Mouse (Mus musculus) kidney, adult 18-20 months (tissue): ENCODE results near the gene Cdk14.
A peak's percentile ranks its signal among the peaks of the same experiment; 100 is the strongest.

Experiments
- DNase-seq: peaks from one replicate; pipeline ENCODE4 v3.0.0; 2021

The Cdk14 gene

GRCm38 (mm10) chr5:5313195-5313760 is 106.8 kb downstream of the Cdk14 start:
- DNase-seq = no peak

- no peak for DNase-seq
Measured at GRCm38 (mm10) chr5:5305286-5305685, 114.8 kb downstream of the Cdk14 start.

GRCm38 (mm10) chr5:5303102-5303670 is 116.9 kb downstream of the Cdk14 start:
- DNase-seq = no peak

- DNase-seq = no peak
Measured at GRCm38 (mm10) chr5:5301571-5302079, 118.5 kb downstream of the Cdk14 start.

GRCm38 (mm10) chr5:5300998-5301397 is 119.1 kb downstream of the Cdk14 start:
- DNase-seq = no peak

GRCm38 (mm10) chr5:5300290-5300689 is 119.8 kb downstream of the Cdk14 start:
- DNase-seq = no peak

GRCm38 (mm10) chr5:5297222-5297621 is 122.9 kb downstream of the Cdk14 start:
- no peak for DNase-seq

GRCm38 (mm10) chr5:5296773-5297172 is 123.3 kb downstream of the Cdk14 start:
- DNase-seq = no peak

- no peak for DNase-seq
Measured at GRCm38 (mm10) chr5:5292830-5293542, 127.1 kb downstream of the Cdk14 start.

GRCm38 (mm10) chr5:5291321-5291991 is 128.7 kb downstream of the Cdk14 start:
- no peak for DNase-seq

GRCm38 (mm10) chr5:5290714-5291113 is 129.4 kb downstream of the Cdk14 start:
- no peak for DNase-seq

- no peak for DNase-seq
Measured at GRCm38 (mm10) chr5:5285876-5286275, 134.2 kb downstream of the Cdk14 start.

GRCm38 (mm10) chr5:5284531-5284930 is 135.6 kb downstream of the Cdk14 start:
- no peak for DNase-seq

GRCm38 (mm10) chr5:5283756-5284430 is 136.2 kb downstream of the Cdk14 start:
- no peak for DNase-seq

- no peak for DNase-seq
Measured at GRCm38 (mm10) chr5:5282425-5282824, 137.7 kb downstream of the Cdk14 start.

- no peak for DNase-seq
Measured at GRCm38 (mm10) chr5:5275321-5275720, 144.8 kb downstream of the Cdk14 start.

- DNase-seq = no peak
Measured at GRCm38 (mm10) chr5:5274318-5274717, 145.8 kb downstream of the Cdk14 start.

- no peak for DNase-seq
Measured at GRCm38 (mm10) chr5:5266787-5267126, 153.4 kb downstream of the Cdk14 start.

- peak; percentile 21 for DNase-seq
Measured at GRCm38 (mm10) chr5:5265861-5266786, 154.0 kb downstream of the Cdk14 start.

GRCm38 (mm10) chr5:5265401-5265841 is 154.7 kb downstream of the Cdk14 start:
- no peak for DNase-seq

- no peak for DNase-seq
Measured at GRCm38 (mm10) chr5:5264712-5265111, 155.4 kb downstream of the Cdk14 start.

GRCm38 (mm10) chr5:5261725-5262296 is 158.3 kb downstream of the Cdk14 start:
- no peak for DNase-seq
